Mouse (Mus musculus) gastrocnemius, postnatal 36 days (tissue): Measurements from ENCODE around the gene Syvn1. TPM values are rescaled to one million over a fixed set of nuclear protein-coding genes. Genes with fewer than 3 reads are reported as not detected.
"Not testable (repeated sequence)": the region's sequence is repeated elsewhere in the genome, so short reads cannot be mapped to it uniquely, and the experiment has no call there.

ENCODE experiments used
- DNase-seq, 2 experiments: peaks; one replicate each; pipeline ENCODE4 v3.0.0; 2022
- intact Hi-C: fragments of 180-260 bp; cut with DNase I; formaldehyde crosslinking; loops from one replicate; pipeline ENCODE4 v1.15.1; 2025
- total RNA-seq, 2 experiments: library from RNA; stranded (reverse); gene quantifications; 2 replicates each; pipeline ENCODE4 v1.2.3; 2021

The Syvn1 gene
- total RNA-seq, 2 experiments from 2014 or later, result 14.4 to 15.8 TPM

GRCm38 (mm10) chr19:6037695-6038094 is 8.7 kb upstream of the Syvn1 start:
- intact Hi-C loops, result no loop called here
- no peak for DNase-seq

DNA sequence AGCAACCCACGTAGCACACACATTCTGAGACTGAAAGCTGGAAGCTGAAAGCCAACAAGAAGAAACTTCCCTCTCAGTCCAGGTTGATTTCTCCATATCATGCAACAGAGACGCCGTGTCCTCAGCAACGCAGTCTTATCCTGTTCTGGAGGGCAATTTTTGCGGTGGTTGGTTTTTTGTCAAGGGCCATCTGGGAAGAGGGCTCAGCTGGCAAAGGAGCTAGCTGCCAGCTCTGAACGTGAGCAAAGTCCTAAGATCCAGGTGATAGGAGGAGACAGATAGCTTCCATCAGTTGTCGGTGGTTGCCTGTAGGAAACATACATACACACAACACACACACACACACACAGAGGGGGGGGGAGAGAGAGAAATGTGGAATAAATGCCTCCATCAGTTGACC is 8.1 kb upstream of the Syvn1 start:
- no peak for DNase-seq

GRCm38 (mm10) chr19:6040002-6040401 is 6.4 kb upstream of the Syvn1 start:
- intact Hi-C loops, result no loop called here
- no peak for DNase-seq

More for the DNA sequence above, 8.1 kb upstream of the Syvn1 start:
- intact Hi-C loops, result no loop called here

- intact Hi-C loops, result no loop called here
- no peak for DNase-seq
Observed at GRCm38 (mm10) chr19:6042293-6042692, 4.1 kb upstream of the Syvn1 start.

GRCm38 (mm10) chr19:6044102-6044501 is 2.3 kb upstream of the Syvn1 start:
- DNase-seq, intact Hi-C loops: not testable (repeated sequence)

GRCm38 (mm10) chr19:6045366-6046293 is 746 bp upstream of the Syvn1 start:
- intact Hi-C loops, result no loop called here
- no peak for DNase-seq

- intact Hi-C loops, result no loop called here
- no peak for DNase-seq
Observed at GRCm38 (mm10) chr19:6047154-6047898, 950 bp downstream of the Syvn1 start.

DNA sequence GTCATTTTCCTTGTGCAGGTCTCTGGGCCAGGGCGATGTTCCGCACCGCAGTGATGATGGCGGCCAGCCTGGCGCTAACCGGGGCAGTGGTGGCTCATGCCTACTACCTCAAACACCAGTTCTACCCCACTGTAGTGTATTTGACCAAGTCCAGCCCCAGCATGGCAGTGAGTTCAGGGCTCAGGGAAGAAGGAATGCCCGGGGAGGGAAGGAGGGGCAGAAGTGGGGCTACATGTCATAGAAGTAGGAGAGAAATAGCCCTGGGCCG is 1.5 kb downstream of the Syvn1 start:
- intact Hi-C loops, result no loop called here

GRCm38 (mm10) chr19:6048681-6049410 is 2.5 kb downstream of the Syvn1 start:
- DNase-seq, result no peak
- intact Hi-C loops, result no loop called here

More for the DNA sequence above, 1.5 kb downstream of the Syvn1 start:
- no peak for DNase-seq

- no peak for DNase-seq
- intact Hi-C loops, result no loop called here
Observed at GRCm38 (mm10) chr19:6052516-6052915, 6.1 kb downstream of the Syvn1 start.

DNA sequence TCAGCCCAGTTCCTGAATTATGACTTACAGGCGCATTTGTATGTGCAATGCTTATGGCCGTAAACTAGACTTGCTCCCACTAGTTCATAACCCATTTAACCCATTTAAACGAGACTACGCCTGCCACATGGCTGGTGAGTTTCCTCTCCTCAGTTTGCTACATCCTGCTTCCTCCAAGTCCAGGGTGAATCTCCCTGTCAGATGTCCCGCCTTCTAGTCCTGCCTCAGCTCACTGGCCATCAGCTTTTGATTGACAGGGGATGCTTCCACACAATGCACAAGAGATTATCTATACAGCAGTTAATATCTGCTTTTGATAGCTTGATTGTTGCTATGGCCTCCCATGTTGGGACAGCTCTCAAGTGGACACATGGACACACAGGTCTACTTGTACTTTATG is 7.9 kb downstream of the Syvn1 start:
- DNase-seq, result no peak
- intact Hi-C loops, result no loop called here

GRCm38 (mm10) chr19:6056696-6057095 is 10.3 kb downstream of the Syvn1 start:
- intact Hi-C loops, result no loop called here
- DNase-seq, result no peak

- DNase-seq, result peak; percentile 98
- intact Hi-C loops, result no loop called here
Observed at GRCm38 (mm10) chr19:6057313-6058096, 11.1 kb downstream of the Syvn1 start, which contains the start of the genes Mrpl49 and Fau. TSS of gene Mrpl49 (minus strand) at chr19:6057785. TSS of gene Fau (plus strand) at chr19:6057844.

DNA sequence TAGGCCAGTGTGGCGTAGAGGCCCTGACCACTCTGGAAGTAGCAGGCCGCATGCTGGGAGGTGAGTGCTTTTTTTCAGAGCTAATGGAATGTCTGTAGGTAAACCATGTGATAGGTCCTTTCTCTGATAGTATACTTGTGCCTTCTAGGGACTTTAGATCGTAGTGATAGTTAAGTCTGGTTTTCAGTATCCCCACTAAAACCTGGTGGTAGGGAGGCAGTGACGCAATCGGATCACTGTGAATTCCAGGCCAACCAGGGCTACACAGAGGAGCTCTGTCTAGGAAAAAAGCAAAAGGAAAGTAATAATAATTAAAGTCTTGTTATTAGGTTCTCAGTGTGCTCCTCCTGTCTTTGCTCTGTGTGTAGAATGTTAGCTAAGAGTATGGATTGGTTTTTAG is 12.1 kb downstream of the Syvn1 start:
- no peak for DNase-seq
- intact Hi-C loops, result no loop called here

DNA sequence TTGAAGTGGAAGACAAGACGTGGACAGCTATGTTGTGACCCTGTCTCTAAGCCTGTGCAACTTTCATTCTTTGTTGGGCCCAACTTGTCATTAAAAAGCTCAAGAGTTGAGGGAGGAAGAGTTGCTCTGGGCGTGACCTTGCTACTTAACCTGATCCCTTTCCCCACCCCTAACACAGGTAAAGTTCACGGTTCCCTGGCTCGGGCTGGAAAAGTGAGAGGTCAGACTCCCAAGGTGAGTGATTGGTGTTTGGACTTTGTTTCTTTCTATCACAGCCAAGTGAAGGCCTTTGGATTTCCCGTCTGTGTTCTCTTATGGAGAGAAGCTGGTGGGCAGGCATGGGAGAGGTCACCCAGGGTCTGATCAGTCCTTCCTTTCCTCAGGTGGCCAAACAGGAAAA is 12.6 kb downstream of the Syvn1 start:
- intact Hi-C loops, result loop anchor here (1.0 kb wide), 1 partner anchor 25 kb away; the partner anchor contains the start of genes Cdca5 and Zfpl1

GRCm38 (mm10) chr19:6061021-6061533 is 14.7 kb downstream of the Syvn1 start, which contains the start of gene Znhit2:
TSS of gene Znhit2 (plus strand) at chr19:6061192.
- intact Hi-C loops, result no loop called here

More for the DNA sequence above, 12.6 kb downstream of the Syvn1 start:
- no peak for DNase-seq

GRCm38 (mm10) chr19:6061641-6062302 is 15.4 kb downstream of the Syvn1 start:
- no peak for DNase-seq
- intact Hi-C loops, result no loop called here

More at GRCm38 (mm10) chr19:6061021-6061533, 14.7 kb downstream of the Syvn1 start, which contains the start of gene Znhit2:
- peak; percentile 88 to 90 for DNase-seq

GRCm38 (mm10) chr19:6062418-6062817 is 16.0 kb downstream of the Syvn1 start:
- no peak for DNase-seq
- intact Hi-C loops, result no loop called here

GRCm38 (mm10) chr19:6063081-6063480 is 16.7 kb downstream of the Syvn1 start:
- intact Hi-C loops, result no loop called here

More at GRCm38 (mm10) chr19:6063081-6063480, 16.7 kb downstream of the Syvn1 start:
- no peak for DNase-seq
